Mouse (Mus musculus) C2C12 (cell line): ENCODE measurements around the gene Chd6.

ENCODE experiments used
- CTCF ChIP-seq: IDR thresholded peaks from one replicate; pipeline ENCODE4 v1.5.1; 2011; ENCODE audit not compliant: control insufficient read depth, insufficient read depth, insufficient read length
- FOSL1 ChIP-seq: IDR thresholded peaks from one replicate; pipeline ENCODE4 v1.8.0; 2011; ENCODE audit warnings: mild to moderate bottlenecking, low read length; ENCODE audit not compliant: poor library complexity, insufficient read depth, severe bottlenecking
- MYOG ChIP-seq: IDR thresholded peaks from one replicate; pipeline ENCODE4 v1.6.1; 2011; ENCODE audit not compliant: control insufficient read depth, insufficient read length; ENCODE audit errors: extremely low read depth
- USF1 ChIP-seq: IDR thresholded peaks from one replicate; pipeline ENCODE4 v1.6.1; 2011; ENCODE audit warnings: low read depth, mild to moderate bottlenecking, control low read depth, moderate library complexity

- TF ChIP-seq USF1 (no peak), CTCF (no peak), FOSL1 (no peak), MYOG (no peak)
Measured at GRCm38 (mm10) chr2:161032394-161032793, 76.5 kb downstream of the Chd6 start.
